Mouse (Mus musculus) right cerebral cortex, adult 2 months (tissue): ENCODE measurements at regions not wholly inside any gene's neighbourhood (a gene's known extent, or its start where the extent isn't known, plus 50 kb on each side); places are given as distances from the start of the nearest gene placed in this dataset.

ENCODE experiments used
- DNase-seq, 2 experiments: peaks; one replicate each; pipeline ENCODE4 v3.0.0; 2021 to 2022; ENCODE audit warnings: low spot score in 2 of 2

GRCm38 (mm10) chr6:95179993-95180392 lies 63.0 kb downstream of the Kbtbd8 start:
- DNase-seq: no peak

- no peak for DNase-seq
These were observed 65.2 kb downstream of the Kbtbd8 start for GRCm38 (mm10) chr6:95182238-95182637.

DNA sequence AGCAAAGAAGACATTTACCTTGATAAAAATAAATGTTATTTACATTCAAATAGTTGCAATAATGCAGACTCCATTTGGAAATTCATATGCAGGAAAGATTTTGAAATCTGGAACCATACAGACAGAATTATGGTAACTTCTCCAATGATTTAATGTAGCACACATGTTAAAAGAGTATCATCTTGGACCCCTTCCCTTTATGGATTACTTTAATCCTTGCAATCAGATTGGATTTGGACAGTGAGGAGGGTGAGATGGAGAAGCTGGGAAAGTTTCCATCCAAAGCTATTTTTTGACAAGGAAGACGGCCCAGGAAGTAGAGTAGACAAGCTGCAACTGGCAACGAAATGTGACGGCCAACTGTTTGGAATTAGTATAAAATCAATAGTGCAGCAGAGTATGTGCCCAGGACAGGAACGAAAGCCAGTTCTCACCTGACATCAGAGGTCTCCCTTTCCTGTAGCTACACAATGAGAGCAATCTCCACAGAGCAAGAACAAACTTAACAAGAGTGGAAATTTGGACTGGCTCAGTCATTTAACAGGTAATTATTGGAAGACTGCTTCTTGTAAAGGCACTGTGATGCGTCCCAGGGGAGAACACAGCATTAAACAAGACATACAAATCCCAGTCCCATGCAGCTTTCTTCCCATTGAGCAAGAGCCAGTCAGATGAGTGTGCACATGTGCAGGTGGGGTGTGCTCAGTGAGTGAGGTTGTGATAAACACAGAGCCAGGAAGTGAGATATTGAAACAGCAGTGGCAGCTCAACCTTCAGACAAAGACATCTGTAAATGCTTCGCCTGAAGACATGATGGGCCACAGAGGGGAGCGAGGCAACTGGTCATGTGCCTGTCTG lies 68.3 kb downstream of the Kbtbd8 start:
- DNase-seq: no peak

- DNase-seq: no peak
These were observed 79.6 kb downstream of the Kbtbd8 start for GRCm38 (mm10) chr6:95196631-95197030.

DNA sequence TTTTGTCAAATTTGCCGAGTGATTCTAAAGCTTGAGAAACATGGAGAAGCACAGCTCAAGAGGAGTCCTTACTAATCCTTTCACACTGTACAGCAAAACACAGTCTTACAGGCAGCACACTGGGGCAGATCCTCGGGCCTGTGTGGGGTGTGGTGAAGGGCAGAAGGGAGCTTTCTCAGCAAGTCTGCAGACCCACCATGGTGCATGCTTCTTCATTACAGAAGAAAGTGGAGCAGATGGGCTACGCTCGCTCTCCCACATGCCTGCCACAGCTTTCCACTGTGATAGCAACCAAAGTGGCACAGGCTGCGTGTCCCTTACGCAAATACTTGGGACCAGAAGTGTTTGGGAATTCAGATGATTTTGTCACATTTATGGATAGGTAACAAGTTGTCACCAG lies 81.6 kb downstream of the Kbtbd8 start:
- DNase-seq: peak; percentile 49 to 55

DNA sequence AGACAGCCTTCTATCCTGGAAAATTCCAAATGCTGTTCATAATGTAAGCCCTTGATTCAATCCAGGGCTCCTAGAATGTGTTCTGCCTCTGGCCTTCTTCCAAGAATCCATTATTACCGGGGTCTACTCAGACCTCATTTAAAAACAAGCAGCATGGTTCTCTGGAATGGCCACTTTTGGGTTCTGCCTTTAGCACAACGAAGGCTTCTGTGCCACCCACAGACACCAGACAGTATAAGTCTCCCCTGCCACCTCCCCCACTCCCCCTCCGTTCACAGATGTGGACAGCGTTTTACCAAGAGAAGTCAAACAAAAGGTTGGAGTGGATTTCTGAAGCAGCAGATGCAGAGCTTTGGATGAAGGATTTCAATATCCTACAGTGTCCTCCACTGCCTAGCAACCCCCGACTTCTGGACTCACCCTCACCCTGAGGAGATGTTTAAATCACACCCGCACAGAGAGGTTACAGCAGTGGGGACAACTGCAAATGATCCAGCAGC lies 85.3 kb downstream of the Kbtbd8 start:
- DNase-seq: peak in 1 of 2 experiments; percentile 15

GRCm38 (mm10) chr6:95202978-95203377 lies 85.9 kb downstream of the Kbtbd8 start:
- no peak for DNase-seq

- no peak for DNase-seq
These were observed 87.2 kb downstream of the Kbtbd8 start for GRCm38 (mm10) chr6:95204231-95204630.

DNA sequence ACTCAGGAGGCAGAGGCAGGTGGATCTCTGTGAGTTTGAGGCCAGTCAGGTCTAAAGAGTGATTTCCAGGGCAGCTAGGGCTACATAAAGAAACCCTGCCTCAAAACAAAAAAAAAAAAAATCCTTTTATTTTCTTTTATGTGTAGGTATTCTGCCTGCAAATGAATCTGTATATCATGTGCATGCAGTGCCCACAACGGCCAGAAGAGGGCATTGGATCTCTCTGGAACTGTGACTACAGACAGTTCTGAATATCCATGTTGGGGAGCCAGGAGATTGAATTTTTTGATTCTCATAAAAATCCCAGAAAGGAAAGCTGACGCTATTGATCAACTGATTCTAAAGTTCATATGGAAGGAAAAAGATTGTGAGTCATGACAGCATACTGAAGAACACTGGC lies 90.0 kb downstream of the Kbtbd8 start:
- peak; percentile 48 to 63 for DNase-seq

DNA sequence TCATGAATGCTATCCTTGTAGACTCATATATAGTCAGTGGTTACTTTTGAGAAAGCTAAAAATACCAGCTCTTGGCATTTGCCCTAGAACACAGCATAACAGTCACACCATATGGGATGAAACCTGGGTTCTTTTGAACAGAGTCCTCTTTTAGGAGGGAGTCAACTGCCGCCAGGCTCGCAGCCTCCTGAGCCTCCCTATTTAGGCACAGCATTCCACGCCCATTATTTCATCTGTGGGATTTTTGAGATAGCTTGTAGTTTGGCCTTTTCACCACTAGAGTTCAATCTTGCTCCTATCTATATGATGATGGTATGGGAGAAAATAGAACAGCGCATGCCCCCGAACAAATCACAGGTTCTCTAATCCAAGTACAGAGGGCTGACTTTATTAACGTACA lies 100.4 kb downstream of the Kbtbd8 start:
- peak; percentile 53 to 71 for DNase-seq

- DNase-seq: no peak
These were observed 101.8 kb downstream of the Kbtbd8 start for GRCm38 (mm10) chr6:95218830-95219229.

GRCm38 (mm10) chr6:95223537-95223936 lies 98.4 kb upstream of the Gm10234 start:
- peak; percentile 91 to 94 for DNase-seq

DNA sequence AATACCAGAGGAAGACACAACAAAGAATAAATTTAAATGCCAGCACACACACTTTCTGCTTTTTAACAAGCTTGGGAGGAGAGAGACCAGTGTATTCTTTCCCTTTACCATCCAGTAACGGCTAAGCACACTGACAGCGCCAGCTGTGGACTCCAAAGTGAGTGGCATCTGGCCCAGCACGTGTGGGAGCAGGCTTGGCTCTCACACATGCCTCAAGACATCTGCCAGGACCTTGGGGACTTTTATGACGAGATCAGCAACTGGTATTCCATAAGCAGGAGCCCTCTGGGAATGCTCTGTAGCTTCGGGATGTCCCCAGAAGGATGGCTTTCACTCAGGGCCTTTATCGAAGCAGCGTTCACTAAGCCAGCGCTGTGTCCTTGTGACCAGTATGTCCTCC lies 92.0 kb upstream of the Gm10234 start:
- no peak for DNase-seq

GRCm38 (mm10) chr6:95234712-95235111 lies 87.2 kb upstream of the Gm10234 start:
- no peak for DNase-seq

DNA sequence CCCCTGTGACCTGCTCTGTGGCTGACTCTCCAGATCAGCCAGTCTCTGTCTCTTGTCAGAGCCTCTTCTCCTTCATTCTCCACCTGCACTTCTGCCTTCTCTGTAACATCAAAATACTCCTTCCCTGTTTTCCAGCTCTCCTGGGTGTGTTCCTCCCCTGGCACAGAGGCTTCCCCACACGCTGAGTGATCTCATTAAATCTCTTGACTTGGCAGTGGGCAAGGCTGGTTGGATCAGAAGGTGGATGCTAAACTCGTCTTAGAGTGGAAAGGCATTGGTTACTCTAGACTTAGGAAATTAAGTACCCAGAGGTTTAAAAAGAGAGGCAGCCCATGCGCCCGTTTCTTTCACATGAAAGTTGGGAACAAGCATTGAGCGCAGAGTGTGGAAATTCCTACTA lies 78.3 kb upstream of the Gm10234 start:
- DNase-seq: no peak

GRCm38 (mm10) chr6:95244911-95245310 lies 77.0 kb upstream of the Gm10234 start:
- no peak for DNase-seq

DNA sequence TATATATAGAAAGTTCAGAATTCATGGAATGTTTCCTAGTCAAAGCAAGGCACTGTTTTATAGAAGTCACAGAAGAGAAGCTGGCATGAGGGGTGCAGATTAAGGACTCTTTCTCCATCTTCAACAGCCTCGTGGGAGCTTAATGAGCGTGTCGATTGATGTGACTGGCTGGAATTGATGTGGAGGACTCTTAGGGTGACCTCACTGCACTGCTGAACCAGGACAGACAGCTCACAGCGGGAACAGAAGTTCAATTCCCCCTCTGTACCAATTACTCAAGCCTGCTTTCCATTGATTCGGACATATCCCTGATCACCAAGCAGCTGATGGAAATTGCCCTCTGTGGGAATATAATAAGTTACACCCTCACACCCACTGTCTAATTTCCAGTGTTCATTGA lies 65.6 kb upstream of the Gm10234 start:
- no peak for DNase-seq

DNA sequence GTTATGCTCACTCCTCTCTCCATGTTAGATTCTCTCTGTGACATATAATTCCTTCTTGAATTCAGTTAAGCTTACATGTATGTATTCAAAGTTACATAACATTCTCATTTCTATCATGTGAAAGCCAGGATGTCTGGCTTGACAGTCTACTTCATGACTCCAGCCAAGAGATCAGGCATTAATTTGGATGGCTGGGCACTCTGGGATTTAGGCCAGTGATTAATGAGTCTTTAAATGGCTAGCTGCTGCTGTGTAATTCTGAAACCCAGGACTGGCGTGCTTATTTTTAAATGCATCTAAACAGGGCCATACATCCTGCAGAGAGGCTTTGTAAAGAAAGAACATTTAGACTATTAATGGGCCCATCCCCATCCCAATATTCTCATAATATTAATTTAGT lies 60.9 kb upstream of the Gm10234 start:
- no peak for DNase-seq

- DNase-seq: no peak
These were observed 57.7 kb upstream of the Gm10234 start for GRCm38 (mm10) chr6:95264011-95264869.

GRCm38 (mm10) chr6:95269524-95269923 lies 52.4 kb upstream of the Gm10234 start:
- DNase-seq: no peak
